Mouse (Mus musculus): Measurements from ENCODE around the gene Pgpep1.

Pgpep1 gene

GRCm38 (mm10) chr8:70659604-70660272 lies 450 bp downstream of the Pgpep1 start:
- peak; percentile 51 for DNase-seq (ENCODE audit: low read depth, low spot score)

DNA sequence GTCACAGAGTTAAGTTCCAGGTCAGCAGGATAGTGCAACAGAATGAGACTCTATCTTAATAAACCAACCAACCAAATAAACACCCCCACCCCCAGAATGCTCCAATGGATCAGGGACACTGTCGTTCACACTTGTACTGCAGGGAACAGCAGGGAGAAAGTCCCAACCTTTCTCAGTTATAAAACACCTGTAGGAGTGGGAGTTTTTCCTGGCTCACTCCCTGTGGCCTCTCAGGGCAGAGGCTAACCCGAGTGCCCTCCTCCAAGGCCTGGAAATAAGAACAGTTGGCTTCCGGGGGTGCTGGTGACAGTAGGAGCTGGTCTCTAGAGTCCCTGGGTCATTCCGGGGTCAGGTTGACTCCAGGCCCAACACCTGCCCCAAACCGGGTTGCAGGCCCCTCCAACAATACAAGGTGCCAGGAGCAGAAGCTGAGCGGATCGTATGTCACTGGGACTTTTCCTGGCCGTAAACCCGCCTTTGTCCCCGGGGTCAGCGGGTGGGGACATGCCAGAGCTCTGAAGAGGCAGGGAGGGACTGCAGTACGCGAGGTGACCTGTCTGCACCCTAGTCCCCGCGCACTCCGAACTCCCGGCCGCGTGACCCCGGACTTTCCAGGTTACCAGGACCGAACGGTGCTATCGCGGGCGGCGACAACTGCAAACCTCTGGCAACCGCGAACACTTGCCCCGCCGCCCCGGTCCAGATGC lies 1.1 kb downstream of the Pgpep1 start:
- DNase-seq (ENCODE audit: low read depth, low spot score) = no peak

- no peak for DNase-seq (ENCODE audit: low read depth, low spot score)
These were observed 2.4 kb downstream of the Pgpep1 start for GRCm38 (mm10) chr8:70657739-70658138.

- DNase-seq (ENCODE audit: low read depth, low spot score) = no peak
These were observed 3.0 kb downstream of the Pgpep1 start for GRCm38 (mm10) chr8:70657214-70657613.

DNA sequence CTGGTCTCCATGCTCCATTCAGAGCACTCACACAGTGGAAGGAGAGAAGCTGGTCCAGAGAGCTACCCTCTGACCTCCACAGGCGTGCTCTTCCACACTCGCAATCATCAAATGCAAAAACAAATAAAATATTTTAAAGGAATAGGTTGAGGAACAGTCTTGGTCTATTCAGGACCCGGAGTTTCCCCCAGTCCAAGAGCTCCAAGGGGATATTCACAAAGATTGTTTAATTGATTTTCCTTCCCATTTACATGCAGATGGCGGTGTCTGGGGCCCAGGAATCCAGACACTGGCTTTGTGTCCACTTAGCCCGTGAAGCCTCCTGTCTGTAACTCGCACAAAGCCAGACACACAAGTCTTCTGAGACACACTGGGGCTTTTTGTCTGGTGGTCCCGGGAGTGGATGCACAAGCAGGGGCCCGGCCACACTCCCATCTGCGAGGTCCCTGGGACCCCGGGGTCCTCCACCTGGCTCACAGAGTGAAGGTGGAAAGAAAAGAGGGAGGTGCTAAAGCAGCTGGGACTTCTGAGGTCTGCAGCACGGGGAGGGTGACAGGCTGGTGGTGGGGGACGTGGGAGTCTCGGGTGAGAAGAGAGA lies 3.9 kb downstream of the Pgpep1 start:
- no peak for DNase-seq (ENCODE audit: low read depth, low spot score)

GRCm38 (mm10) chr8:70655469-70655868 lies 4.7 kb downstream of the Pgpep1 start:
- no peak for DNase-seq (ENCODE audit: low read depth, low spot score)

- DNase-seq (ENCODE audit: low read depth, low spot score) = no peak
These were observed 6.1 kb downstream of the Pgpep1 start for GRCm38 (mm10) chr8:70654121-70654520.

- DNase-seq (ENCODE audit: low read depth, low spot score) = no peak
These were observed 7.0 kb downstream of the Pgpep1 start for GRCm38 (mm10) chr8:70653226-70653625.

GRCm38 (mm10) chr8:70650351-70650750 lies 9.8 kb downstream of the Pgpep1 start:
- DNase-seq (ENCODE audit: low read depth, low spot score) = no peak

DNA sequence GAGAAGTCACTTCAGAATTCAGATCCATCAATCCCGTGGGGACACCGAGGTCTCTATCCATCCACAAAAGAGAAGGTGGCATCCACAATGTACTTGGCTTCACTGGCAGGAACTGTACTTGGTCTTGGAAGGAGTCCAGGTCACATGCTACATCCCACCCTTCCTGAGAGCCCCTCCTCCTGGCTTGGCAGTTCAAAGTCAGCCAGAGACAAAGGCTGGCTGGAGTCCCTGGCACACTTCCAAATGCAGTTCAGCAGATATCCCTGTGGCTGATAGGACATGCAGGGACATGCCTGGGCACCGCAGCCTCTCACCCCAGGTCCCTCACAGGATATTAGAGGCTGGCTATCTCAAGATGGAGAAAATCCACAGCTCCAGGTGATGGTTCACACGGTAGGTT lies 10.9 kb downstream of the Pgpep1 start:
- no peak for DNase-seq (ENCODE audit: low read depth, low spot score)

- no peak for DNase-seq (ENCODE audit: low read depth, low spot score)
These were observed 11.3 kb downstream of the Pgpep1 start for GRCm38 (mm10) chr8:70648921-70649320.

DNA sequence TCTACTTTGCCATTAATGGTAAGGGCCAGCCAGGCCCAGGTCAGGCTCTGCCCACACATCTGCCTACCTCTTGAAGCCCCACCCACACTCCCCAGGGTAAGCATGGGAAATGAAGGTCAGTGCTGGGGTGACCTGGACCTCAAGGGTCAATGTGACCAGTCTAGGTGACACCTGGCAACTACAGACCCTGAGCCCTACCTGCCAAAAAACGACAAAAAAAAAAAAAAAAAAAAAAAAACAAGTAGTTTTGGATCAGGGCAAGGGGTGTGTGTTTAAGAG lies 12.1 kb downstream of the Pgpep1 start:
- DNase-seq (ENCODE audit: low read depth, low spot score) = no peak

GRCm38 (mm10) chr8:70647343-70648163 lies 12.6 kb downstream of the Pgpep1 start:
- no peak for DNase-seq (ENCODE audit: low read depth, low spot score)

- no peak for DNase-seq (ENCODE audit: low read depth, low spot score)
These were observed 13.4 kb downstream of the Pgpep1 start for GRCm38 (mm10) chr8:70646775-70647174.

GRCm38 (mm10) chr8:70646369-70646768 lies 13.8 kb downstream of the Pgpep1 start:
- DNase-seq (ENCODE audit: low read depth, low spot score) = no peak

DNA sequence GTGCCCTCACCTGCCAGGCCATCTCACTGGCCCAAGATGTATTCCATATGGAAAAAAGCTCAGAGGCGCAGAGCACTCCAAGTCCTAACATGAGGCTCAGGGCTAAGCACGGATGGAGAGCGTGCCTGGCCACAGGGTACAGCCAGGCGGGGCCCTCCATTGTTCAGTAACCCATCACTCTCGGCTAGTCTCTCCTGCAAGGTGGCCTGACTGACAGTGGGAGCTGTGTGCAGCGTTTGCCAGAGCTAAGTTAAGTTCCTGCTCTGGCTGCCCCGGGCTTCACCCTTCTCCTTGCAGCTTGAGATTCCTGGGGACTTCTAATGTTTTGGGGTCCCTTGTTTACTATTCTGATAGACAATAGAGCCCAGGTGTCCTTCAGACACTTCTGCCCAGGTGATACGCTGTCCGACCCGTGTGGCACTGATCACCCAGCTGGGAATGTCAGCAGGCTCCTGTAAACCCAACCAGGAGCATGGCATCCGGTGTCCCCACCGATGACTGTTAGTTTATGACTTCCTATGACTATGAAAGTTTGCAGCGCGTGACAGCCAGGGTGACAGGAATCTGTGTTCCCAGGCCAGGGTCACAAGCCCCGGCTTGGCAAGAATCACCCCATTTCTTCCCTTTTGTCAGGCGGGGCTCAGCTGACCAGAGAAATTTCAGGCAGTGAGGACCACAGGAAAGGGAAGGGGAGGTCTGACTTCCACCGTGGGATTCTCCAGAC lies 14.5 kb downstream of the Pgpep1 start:
- no peak for DNase-seq (ENCODE audit: low read depth, low spot score)

GRCm38 (mm10) chr8:70644065-70644464 lies 16.1 kb downstream of the Pgpep1 start:
- DNase-seq (ENCODE audit: low read depth, low spot score) = no peak

DNA sequence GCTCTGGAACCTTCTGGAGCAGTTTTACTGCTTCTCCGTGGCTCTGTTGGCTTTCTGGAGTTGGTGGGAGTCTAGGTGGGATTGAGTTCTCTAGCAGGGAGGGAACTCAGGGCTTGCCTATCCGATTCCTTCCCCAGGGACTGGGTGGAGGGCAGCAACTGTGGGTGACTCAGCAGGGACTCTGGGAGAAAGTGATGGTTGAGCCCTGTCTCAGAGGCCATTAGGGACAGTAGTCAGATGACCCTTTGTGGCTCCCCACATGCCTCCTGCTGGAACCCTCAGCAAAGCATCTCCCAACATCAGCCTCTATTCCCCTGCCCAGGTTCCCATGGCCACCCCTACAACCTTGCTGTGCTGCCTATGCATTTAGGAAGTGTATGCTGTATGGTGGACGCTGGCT lies 17.2 kb downstream of the Pgpep1 start:
- no peak for DNase-seq (ENCODE audit: low read depth, low spot score)

DNA sequence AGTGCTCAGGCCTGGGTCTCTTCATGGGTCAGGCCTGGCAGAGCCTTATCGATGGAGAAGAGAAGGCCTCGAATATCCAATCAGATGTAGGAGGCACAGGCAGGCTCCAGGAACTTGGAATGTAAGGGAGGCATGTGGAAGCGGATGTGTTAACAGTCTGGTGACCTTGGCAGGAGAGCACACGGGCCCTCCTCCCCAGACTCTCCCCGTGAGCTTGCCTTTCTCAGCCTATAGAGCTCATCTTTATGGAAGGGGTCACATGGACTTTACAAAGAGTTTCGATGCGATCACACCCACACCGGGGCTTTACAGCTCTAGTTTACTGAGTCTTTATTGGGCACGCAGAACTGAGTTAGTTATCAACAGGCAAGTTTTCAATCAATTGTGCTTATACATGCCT lies 21.4 kb downstream of the Pgpep1 start:
- no peak for DNase-seq (ENCODE audit: low read depth, low spot score)

DNA sequence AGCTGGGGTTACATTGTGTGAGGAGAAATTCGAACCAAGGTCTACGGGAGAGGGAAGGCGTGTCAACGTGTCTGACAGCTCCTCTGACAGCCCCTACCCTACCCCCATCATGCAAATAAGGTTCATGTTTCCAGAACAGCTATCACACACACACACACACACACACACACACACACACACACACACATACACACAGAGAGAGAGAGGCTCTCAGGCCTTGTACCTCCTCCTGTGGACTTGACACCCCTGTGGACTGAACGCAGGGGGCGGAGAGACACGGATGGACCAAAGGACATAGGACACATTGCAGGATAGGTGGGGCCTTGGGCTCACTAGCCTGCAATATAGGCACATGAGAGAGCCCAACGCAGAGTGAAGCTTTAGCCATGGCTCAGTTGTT lies 23.4 kb downstream of the Pgpep1 start:
- no peak for DNase-seq (ENCODE audit: low read depth, low spot score)

DNA sequence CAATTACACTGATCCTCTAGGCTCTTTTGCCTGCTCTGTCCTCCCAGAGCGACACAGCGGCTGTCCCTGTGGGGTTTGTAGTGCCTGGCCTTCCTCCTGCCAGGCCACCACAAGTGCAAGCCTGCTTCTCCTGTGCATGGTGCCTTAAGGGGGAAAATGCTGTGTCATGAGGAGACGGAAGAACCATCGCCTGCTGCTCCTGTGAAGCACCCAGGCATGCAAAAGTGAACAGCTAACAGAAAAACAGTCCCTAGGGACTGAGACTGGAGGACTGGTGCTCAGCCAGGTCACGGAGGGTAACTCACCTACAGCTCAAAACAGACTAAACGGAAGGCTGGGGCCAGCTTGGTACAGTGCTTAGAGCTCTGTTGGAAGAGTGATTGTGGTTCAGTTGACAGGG lies 24.7 kb downstream of the Pgpep1 start:
- no peak for DNase-seq (ENCODE audit: low read depth, low spot score)

DNA sequence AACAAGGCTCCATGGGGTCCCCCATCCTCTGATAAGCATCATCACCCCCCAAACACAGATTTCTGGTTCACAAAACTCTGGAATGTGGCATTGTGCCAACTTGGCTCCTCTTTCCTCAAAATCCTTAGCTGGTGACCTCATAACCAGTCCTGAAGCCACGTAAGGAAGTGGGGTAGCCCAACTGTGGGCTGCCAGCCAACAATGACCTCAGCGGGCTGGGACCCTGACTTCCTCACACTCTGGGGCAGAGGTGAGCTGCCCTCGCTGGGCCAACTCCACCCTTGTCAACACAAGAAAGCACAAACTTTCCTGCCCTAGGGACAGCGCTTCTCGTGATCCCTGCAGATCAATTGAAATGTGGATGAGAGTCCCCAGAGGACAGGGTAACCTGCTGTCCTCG lies 26.1 kb downstream of the Pgpep1 start:
- DNase-seq (ENCODE audit: low read depth, low spot score) = no peak
